ENCODE assay signal across 8 mouse cellular contexts in genomic region chr5:4756871-4757711, GRCm38 (mm10). TPM values are rescaled to one million over a fixed set of nuclear protein-coding genes. Genes with fewer than 3 reads are reported as not detected.
DNase-seq lines count a peak whose midpoint lies in the region; ATAC-seq and TF ChIP-seq lines count a peak whose summit lies in the region.

No protein-coding gene starts in this region.

- WGBS in embryonic facial prominence, embryonic 14.5 days = under 1% methylated on average over 36 of the region's 80 CpGs
- under 1% methylated on average over 80 of the region's 80 CpGs for WGBS in heart, embryonic 10.5 days
- WGBS in midbrain, postnatal 0 days = under 1% methylated on average over 77 of the region's 80 CpGs

- H3K4me1 ChIP-seq in embryonic facial prominence, embryonic 14.5 days (ENCODE audit: control insufficient read depth, insufficient read depth, low read length) = peaks cover 12% of the 10 kb centered on the region
- peaks cover 33% of the 10 kb centered on the region for H3K4me1 ChIP-seq in heart, embryonic 10.5 days
- peaks cover 3% of the 10 kb centered on the region; the same call in 1 of the 2 replicates for H3K4me1 ChIP-seq in midbrain, postnatal 0 days (ENCODE audit: insufficient read depth, low read length)

- no peak for TF ChIP-seq CTCF in midbrain, postnatal 0 days (IDR thresholded peaks at IDR 0.05)

- no peaks in the 10 kb centered on the region for H3K27me3 ChIP-seq in embryonic facial prominence, embryonic 14.5 days (replicated peaks; ENCODE audit: control insufficient read depth, insufficient read depth, low read length)
- no peaks in the 10 kb centered on the region; the same call in 1 of the 2 replicates for H3K27me3 ChIP-seq in heart, embryonic 10.5 days (ENCODE audit: insufficient read depth, poor library complexity, severe bottlenecking)
- H3K27me3 ChIP-seq in midbrain, postnatal 0 days (ENCODE audit: insufficient read depth, low read length) = no peaks in the 10 kb centered on the region

- H3K27ac ChIP-seq in embryonic facial prominence, embryonic 14.5 days (replicated peaks; ENCODE audit: low read depth, low read length) = peak overlapping the region; percentile 98
- peak overlapping the region; percentile 97 for H3K27ac ChIP-seq in heart, embryonic 10.5 days
- H3K27ac ChIP-seq in midbrain, postnatal 0 days (ENCODE audit: low read depth, low read length) = peak overlapping the region; percentile 96

- peak overlapping the region; percentile 95 for H3K9ac ChIP-seq in embryonic facial prominence, embryonic 14.5 days (ENCODE audit: low read depth, low read length)
- peak overlapping the region; percentile 82 for H3K9ac ChIP-seq in midbrain, postnatal 0 days (replicated peaks; ENCODE audit: low read length, poor library complexity, severe bottlenecking)

- H3K4me3 ChIP-seq in embryonic facial prominence, embryonic 14.5 days (ENCODE audit: low read depth, low read length) = peak overlapping the region; percentile 89
- peak overlapping the region; percentile 78 for H3K4me3 ChIP-seq in heart, embryonic 10.5 days
- H3K4me3 ChIP-seq in midbrain, postnatal 0 days (ENCODE audit: low read depth, low read length) = peak overlapping the region; percentile 94

- ATAC-seq in embryonic facial prominence, embryonic 14.5 days (ENCODE audit: low read depth) = peak; percentile 53
- peak; percentile 44 for ATAC-seq in midbrain, postnatal 0 days (ENCODE audit: low FRiP score)

- H3K4me2 ChIP-seq in embryonic facial prominence, embryonic 14.5 days (ENCODE audit: low read depth, low read length) = peak overlapping the region; percentile 94
- H3K4me2 ChIP-seq in midbrain, postnatal 0 days (ENCODE audit: low read depth, low read length, poor library complexity, severe bottlenecking) = peak overlapping the region; percentile 87

- no peaks in the 10 kb centered on the region for H3K36me3 ChIP-seq in embryonic facial prominence, embryonic 14.5 days (ENCODE audit: control insufficient read depth, insufficient read depth, low read length)
- H3K36me3 ChIP-seq in heart, embryonic 10.5 days = peaks cover 2% of the 10 kb centered on the region; the same call in 1 of the 2 replicates
- no peaks in the 10 kb centered on the region for H3K36me3 ChIP-seq in midbrain, postnatal 0 days (ENCODE audit: insufficient read depth, low read length)

- DNase-seq in layer of hippocampus, adult 11-12 months (ENCODE audit: low spot score) = peak; percentile 29
- no peak for DNase-seq in layer of hippocampus, adult 9-10 months (ENCODE audit: low spot score)
- DNase-seq in embryonic facial prominence, embryonic 14.5 days (ENCODE audit: low spot score) = peak; percentile 85
- peak; percentile 78 for DNase-seq in heart, embryonic 10.5 days (ENCODE audit: low spot score)
- peak; percentile 73 for DNase-seq in kidney, adult 9 months
- DNase-seq in liver = peak; percentile 35
- DNase-seq in midbrain, postnatal 0 days (ENCODE audit: low spot score) = peak; percentile 48
- peak; percentile 64 for DNase-seq in urinary bladder, adult 2 months (ENCODE audit: low spot score)

- no peaks in the 10 kb centered on the region for H3K9me3 ChIP-seq in embryonic facial prominence, embryonic 14.5 days (ENCODE audit: control insufficient read depth, low read length)
- no peaks in the 10 kb centered on the region for H3K9me3 ChIP-seq in heart, embryonic 10.5 days
- no peaks in the 10 kb centered on the region for H3K9me3 ChIP-seq in midbrain, postnatal 0 days (ENCODE audit: low read length)

RNA-seq across cellular contexts. Expression of gene Fzd1, which starts 0.7 kb away (rescaled TPM):
- 29.6 and 31.8 TPM in 2 replicates for polyA plus RNA-seq in embryonic facial prominence, embryonic 14.5 days (2014; fragmentation: Nextera tagmentation; extraction: Ambion mirVana)
- polyA plus RNA-seq in heart, embryonic 10.5 days (2016; fragmentation: Nextera tagmentation; extraction: Ambion mirVana) = 12.9 and 25.1 TPM in 2 replicates
- total RNA-seq in midbrain, postnatal 0 days (2014; rRNA removed) = 105 and 112 TPM in 2 replicates
- 14.1 and 16.2 TPM in 2 replicates for polyA plus RNA-seq in midbrain, postnatal 0 days (2015; fragmentation: Nextera tagmentation; extraction: Ambion mirVana)
- 90.8 and 102 TPM in 2 replicates for polyA plus RNA-seq in urinary bladder, adult 2 months (2012; rRNA removed)
